Mouse (Mus musculus) erythroblast, embryonic 14.5 days (primary cell): Measurements from ENCODE around the gene Gfy.

Source experiments
- GATA1 ChIP-seq: IDR thresholded peaks from 2 replicates; pipeline ENCODE4 v1.6.1; 2012; ENCODE audit warnings: low read length, inconsistent platforms, mixed read lengths
- TAL1 ChIP-seq: IDR thresholded peaks from 3 replicates; pipeline ENCODE4 v1.6.1; 2012; ENCODE audit warnings: low read length, inconsistent platforms, mixed read lengths

- no peak for TF ChIP-seq GATA1
- TF ChIP-seq TAL1 = no peak
Observed at GRCm38 (mm10) chr7:45195341-45196175, 16.2 kb upstream of the Gfy start.
